Comparison of ENCODE assay signal across 19 mouse cellular contexts in genomic region chr12:81855031-81855430, GRCm38 (mm10).
"Had no signal": no experiment of that assay in that cellular context is flagged by ENCODE, and none has a peak within 500 bp of the region (broad histone marks: within the 10 kb centered on the region; RNA-seq: fewer than 3 reads in every experiment).

No protein-coding gene starts in this region.

- H3K9ac ChIP-seq: lung, embryonic 14.5 days; midbrain, embryonic 12.5 days; neural tube, embryonic 13.5 days; neural tube, embryonic 15.5 days; stomach, embryonic 15.5 days had no signal

- ATAC-seq: midbrain, embryonic 16.5 days had no signal

- H3K36me3 ChIP-seq: midbrain, embryonic 12.5 days; neural tube, embryonic 13.5 days; neural tube, embryonic 15.5 days; stomach, embryonic 15.5 days had no signal

- DNase-seq: lung, adult 18-20 months; lung, embryonic 14.5 days; lung, postnatal 10 days; lung, postnatal 4 days; midbrain, embryonic 14.5 days; retina, postnatal 1 day; right cerebral cortex, adult 18-20 months; right cerebral cortex, postnatal 25 days; right cerebral cortex, postnatal 4 days; thymus, adult 2 months; thymus, postnatal 25 days; thymus, postnatal 4 days had no signal

- H3K27ac ChIP-seq: midbrain, embryonic 12.5 days; neural tube, embryonic 13.5 days; neural tube, embryonic 15.5 days; stomach, embryonic 15.5 days; stomach, postnatal 0 days had no signal

- H3K4me1 ChIP-seq: neural tube, embryonic 13.5 days had no signal

- H3K4me2 ChIP-seq: lung, embryonic 14.5 days; midbrain, embryonic 12.5 days; neural tube, embryonic 13.5 days; neural tube, embryonic 15.5 days; stomach, embryonic 15.5 days had no signal

- H3K9me3 ChIP-seq: midbrain, embryonic 12.5 days; neural tube, embryonic 13.5 days; neural tube, embryonic 15.5 days; stomach, embryonic 15.5 days had no signal

- H3K4me3 ChIP-seq: midbrain, embryonic 12.5 days; myocyte; neural tube, embryonic 13.5 days; neural tube, embryonic 15.5 days; stomach, embryonic 15.5 days had no signal

- H3K27me3 ChIP-seq: neural tube, embryonic 13.5 days; neural tube, embryonic 15.5 days; stomach, embryonic 15.5 days had no signal
